Mouse (Mus musculus): ENCODE data around the gene Mup7.
"Not testable (repeated sequence)": the region's sequence is repeated elsewhere in the genome, so short reads cannot be mapped to it uniquely, and the experiment has no call there.

The Mup7 gene

DNA sequence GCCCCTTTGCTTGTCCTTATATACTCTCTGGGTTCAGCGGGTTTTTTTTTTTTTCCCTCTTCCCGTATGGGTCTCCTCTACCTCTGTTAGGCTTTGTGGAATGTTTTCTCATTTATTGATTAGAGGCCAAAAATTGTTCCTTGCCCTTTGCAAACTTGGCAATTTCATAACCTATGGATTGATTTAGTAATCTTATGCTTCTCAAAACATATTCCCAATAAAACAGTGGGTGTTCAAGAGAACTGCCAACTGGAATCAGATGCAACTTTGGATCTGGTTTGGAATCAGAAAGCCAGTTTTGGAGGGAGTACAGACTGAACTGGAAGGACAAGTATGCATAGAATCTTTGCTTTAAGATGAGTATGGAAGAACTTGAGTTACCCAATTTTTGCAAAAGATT lies at the start of gene Mup7:
Gene Mup7, minus strand, starts transcription at position 101 of the 400 bp plus-strand sequence.
- DNase-seq (ENCODE audit: low read depth, low spot score): not testable (repeated sequence)

DNA sequence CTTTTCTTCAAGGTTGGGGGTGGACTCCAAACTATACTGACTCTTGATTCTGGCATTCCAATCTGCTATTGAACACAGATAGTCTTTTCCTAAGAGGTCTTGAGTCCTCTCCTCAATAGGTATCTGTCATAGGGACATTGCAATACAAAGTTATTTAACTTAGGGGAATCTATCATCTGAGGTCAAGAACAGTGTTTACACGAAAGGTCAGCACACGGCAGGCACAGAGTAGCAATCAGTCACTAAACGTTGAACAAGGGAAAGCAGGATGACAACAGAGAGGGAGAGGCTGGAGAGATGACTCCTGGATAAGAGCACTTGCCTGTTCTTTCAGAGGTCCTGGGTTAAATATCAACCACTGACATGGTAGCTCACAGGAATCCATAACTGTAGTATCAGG lies 9.6 kb upstream of the Mup7 start:
- DNase-seq (ENCODE audit: low read depth, low spot score): not testable (repeated sequence)

DNA sequence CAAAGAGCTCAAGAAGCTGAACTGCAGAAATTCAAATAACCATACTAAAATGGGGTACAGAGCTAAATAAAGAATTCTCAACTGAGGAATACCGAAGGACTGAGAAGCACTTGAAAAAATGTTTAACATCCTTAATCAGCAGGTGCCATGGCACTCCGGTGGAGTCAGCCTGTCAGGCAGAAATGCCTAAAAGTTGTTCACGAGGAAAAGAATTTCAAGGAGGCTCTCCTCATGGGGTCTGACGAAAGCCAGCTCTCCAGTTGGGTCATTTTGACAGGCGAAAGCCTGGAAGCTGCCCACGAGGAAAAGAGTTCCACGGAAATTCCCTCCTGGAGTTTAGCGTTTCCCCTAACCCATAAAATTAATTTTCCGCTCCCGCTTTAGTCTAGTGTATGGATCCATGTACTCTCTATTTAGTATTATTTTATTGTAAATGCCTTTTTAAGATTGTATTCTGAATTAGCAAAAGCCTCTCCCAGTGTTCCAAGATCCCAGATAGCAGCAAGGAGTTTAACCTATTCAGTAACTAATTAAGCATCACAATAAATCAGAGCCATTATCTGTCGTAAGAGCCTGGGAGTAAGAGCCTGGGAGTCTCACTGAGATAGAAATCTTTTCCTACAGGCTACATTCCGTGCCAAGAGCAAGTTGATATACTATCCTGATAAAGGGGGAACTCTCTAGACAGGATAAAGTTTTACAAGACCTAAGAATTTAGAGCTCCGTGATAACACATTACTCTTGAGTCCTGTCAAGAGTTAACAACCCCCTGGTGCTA lies 40.8 kb downstream of the Mup7 start:
- not testable (repeated sequence) for DNase-seq (ENCODE audit: low read depth, low spot score)

DNA sequence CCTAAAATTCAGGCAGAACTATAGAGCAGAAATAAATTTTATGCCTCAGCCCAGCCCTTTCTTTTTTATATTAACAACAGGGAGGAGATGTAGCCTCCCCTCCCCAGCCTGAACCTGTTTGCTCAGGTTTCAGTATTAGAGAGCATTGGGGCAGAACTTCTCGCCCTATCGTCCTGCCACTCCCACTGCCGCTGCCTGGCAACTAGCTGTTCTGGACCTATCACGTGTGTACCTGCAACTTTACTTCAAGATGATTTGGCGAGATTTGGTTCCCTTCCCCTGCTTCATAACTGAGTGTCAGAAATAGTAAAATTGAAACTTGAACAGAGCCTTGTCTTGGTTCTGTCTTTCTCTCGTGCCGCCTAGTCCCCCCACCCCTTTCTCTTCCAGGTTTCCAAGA lies 50.1 kb downstream of the Mup7 start:
- not testable (repeated sequence) for DNase-seq (ENCODE audit: low read depth, low spot score)

Data from R1 (cell line).